Mouse (Mus musculus): ENCODE results near the gene Fbxo2.

- TF ChIP-seq CTCF (IDR thresholded peaks at IDR 0.05; ENCODE audit: low read depth) (no peak), EP300 (IDR thresholded peaks at IDR 0.05; ENCODE audit: low read depth) (no peak)
Observed at GRCm38 (mm10) chr4:148158436-148159348, 1.7 kb upstream of the Fbxo2 start.
